Mouse (Mus musculus): ENCODE measurements around the gene Gm9922.

Gene Gm9922

DNA sequence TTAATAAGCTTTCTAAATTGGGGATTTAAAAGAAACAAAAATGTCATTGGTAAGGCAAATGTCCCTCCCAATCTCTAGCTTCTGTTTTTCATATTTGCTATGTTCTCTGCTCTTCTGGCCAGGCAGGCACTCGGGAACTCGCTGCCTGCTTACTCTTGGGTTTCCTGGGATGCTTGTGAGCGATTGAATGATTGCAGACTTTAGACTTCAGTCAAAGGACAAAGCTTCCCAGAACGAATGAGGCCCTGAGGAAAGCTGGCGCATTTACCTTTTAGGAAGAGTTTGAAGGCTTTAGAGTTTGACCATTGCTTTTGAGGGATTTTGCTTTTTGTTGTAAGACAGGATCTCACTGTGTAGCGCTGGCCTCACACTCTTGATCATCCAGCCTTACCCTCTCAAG, 41.9 kb downstream of the Gm9922 start:
- no peak for DNase-seq (ENCODE audit: low read depth)

All from induced T-regulatory cell, adult 2 months (primary cell).